Mouse (Mus musculus): ENCODE measurements at regions not wholly inside any gene's neighbourhood (a gene's known extent, or its start where the extent isn't known, plus 50 kb on each side); places are given as distances from the start of the nearest gene placed in this dataset.
A peak's percentile ranks its signal among the peaks of the same experiment; 100 is the strongest.

DNA sequence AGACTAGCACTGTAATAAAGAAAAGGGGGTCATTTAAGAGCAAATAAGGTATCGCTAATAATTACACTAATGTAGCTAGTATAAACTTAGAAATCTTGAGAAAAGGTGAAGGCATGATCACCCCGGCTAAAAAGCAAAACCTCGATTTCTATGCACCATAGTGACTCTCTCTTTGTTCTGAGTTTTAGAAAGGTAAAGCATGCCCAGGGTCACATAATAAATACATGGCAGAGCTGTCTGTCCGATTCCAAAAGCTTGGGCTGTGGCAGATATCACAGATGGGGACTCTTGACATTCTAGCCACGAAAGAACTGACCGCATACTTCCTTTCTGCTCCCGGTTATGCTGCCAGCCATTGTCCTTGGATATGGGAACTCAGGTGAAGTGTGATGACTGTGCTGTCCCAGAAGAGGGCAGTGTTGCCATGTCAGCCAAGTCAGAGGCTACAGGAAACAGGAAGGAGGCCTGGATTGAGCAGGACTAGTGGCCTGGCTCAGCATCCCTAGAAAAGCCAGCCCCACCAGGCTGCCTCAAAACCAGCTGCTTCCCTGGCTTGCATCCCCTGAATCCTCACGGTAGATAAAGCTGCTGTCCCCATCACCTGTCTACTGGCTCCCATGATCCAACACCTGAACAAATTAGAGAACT, 119.0 kb upstream of the Astn2 start:
- Histone ChIP-seq H3K4me3 (ENCODE audit: insufficient read depth in 1 of 2, low read depth in 1 of 2, low read length in 2 of 2, poor library complexity in 1 of 2, severe bottlenecking in 1 of 2) (no peak overlapping the region), H3K27ac (ENCODE audit: insufficient read depth, low read depth, low read length, poor library complexity, severe bottlenecking) (no peak overlapping the region), H3K9me3 (ENCODE audit: control insufficient read depth, insufficient read depth, low read depth, low read length) (no peaks in the 10 kb centered on the region), H3K4me1 (ENCODE audit: control insufficient read depth in 2 of 2, insufficient read depth in 2 of 2, low read length in 2 of 2, poor library complexity in 1 of 2) (no peaks in the 10 kb centered on the region), H3K9ac (ENCODE audit: insufficient read depth, low read depth, low read length, poor library complexity, severe bottlenecking) (no peak overlapping the region), H3K36me3 (ENCODE audit: control insufficient read depth, insufficient read depth, low read length, poor library complexity, severe bottlenecking) (no peaks in the 10 kb centered on the region)
- in situ Hi-C loops (cut with MboI; ENCODE audit: low sequenced_read_pairs in 2 of 2, unreplicated experiment in 2 of 2) = no loop called here
- no peak for TF ChIP-seq MAFK (IDR thresholded peaks at IDR 0.05; ENCODE audit: insufficient read depth, low read depth, low read length)
- TF ChIP-seq ZC3H11A (IDR thresholded peaks at IDR 0.05; ENCODE audit: borderline replicate concordance, low read depth, low read length) = peak; percentile 92
- no peak for TF ChIP-seq CHD2 (IDR thresholded peaks at IDR 0.05; ENCODE audit: low read depth, low read length)
- no peak for TF ChIP-seq HCFC1 (IDR thresholded peaks at IDR 0.05; ENCODE audit: borderline replicate concordance, insufficient read depth, low read length)
- TF ChIP-seq ZNF384 (IDR thresholded peaks at IDR 0.05; ENCODE audit: low read depth, low read length) = no peak
- peak; percentile 53 for DNase-seq (ENCODE audit: low read depth, low spot score)

DNA sequence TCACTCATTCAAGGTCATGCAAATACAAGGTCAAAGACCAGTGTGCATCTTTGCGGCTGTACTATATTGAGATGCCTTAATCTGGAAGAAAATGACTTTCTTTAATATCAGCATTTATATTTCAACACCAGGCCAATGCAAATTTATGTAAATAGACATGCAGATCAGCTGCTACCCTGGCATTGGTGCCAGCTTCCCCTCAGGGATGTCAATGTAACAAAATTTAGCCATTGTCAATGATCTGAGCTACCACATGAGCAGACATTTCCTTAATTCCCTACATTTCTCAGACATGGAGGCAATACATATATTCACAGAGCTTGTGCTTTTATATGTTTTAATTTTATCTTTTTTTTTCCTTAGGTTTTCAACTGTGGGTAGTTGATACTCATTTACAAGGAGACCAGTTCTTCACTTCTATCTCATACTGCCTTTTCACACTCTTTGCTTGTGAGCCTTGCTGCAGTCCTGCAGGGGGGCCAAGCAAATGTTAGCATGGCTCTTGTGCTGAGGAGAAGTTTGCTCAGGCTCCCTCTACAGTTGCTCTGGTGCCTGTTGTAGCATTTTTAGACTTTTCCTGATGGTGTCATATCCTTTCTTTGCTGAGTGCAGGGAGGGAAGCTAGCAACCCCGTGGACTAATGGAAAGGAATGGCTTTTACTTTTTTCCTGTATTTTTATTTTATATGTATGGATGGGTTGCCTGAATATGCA, 117.8 kb upstream of the Astn2 start:
- H3K36me3 ChIP-seq (ENCODE audit: control insufficient read depth, insufficient read depth, low read length, poor library complexity, severe bottlenecking) = no peaks in the 10 kb centered on the region
- no peaks in the 10 kb centered on the region for H3K4me1 ChIP-seq (ENCODE audit: control insufficient read depth in 2 of 2, insufficient read depth in 2 of 2, low read length in 2 of 2, poor library complexity in 1 of 2)
- TF ChIP-seq ZNF384 (IDR thresholded peaks at IDR 0.05; ENCODE audit: low read depth, low read length) (no peak), ZC3H11A (IDR thresholded peaks at IDR 0.05; ENCODE audit: borderline replicate concordance, low read depth, low read length) (no peak), CHD2 (IDR thresholded peaks at IDR 0.05; ENCODE audit: low read depth, low read length) (no peak), HCFC1 (IDR thresholded peaks at IDR 0.05; ENCODE audit: borderline replicate concordance, insufficient read depth, low read length) (no peak)
- no peak overlapping the region for H3K4me3 ChIP-seq (ENCODE audit: insufficient read depth in 1 of 2, low read depth in 1 of 2, low read length in 2 of 2, poor library complexity in 1 of 2, severe bottlenecking in 1 of 2)
- DNase-seq (ENCODE audit: low read depth, low spot score) = no peak
- no peaks in the 10 kb centered on the region for H3K9me3 ChIP-seq (ENCODE audit: control insufficient read depth, insufficient read depth, low read depth, low read length)
- in situ Hi-C loops (cut with MboI; ENCODE audit: low sequenced_read_pairs in 2 of 2, unreplicated experiment in 2 of 2) = no loop called here
- H3K9ac ChIP-seq (ENCODE audit: insufficient read depth, low read depth, low read length, poor library complexity, severe bottlenecking) = no peak overlapping the region
- H3K27ac ChIP-seq (ENCODE audit: insufficient read depth, low read depth, low read length, poor library complexity, severe bottlenecking) = no peak overlapping the region

DNA sequence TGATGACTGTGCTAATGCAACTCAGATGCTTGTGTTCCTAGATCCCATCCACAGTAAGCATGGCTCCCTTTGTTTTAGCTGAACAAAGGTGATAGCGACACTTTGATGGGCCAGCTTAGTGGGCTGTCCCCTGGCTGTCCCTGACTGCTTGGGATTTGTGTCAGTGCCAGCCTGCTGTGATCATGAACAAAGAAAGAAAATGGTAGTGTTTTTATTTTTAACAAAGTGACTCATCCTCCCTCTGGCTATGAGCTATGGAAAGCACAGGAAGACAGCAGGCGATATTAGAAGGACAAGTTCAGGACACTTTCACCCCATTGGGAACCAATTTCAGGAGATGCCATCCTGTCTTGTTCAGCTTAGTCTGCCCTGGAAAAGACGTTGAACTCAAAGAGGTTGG, 116.4 kb upstream of the Astn2 start:
- Histone ChIP-seq H3K9ac (ENCODE audit: insufficient read depth, low read depth, low read length, poor library complexity, severe bottlenecking) (no peak overlapping the region), H3K4me1 (ENCODE audit: control insufficient read depth in 2 of 2, insufficient read depth in 2 of 2, low read length in 2 of 2, poor library complexity in 1 of 2) (no peaks in the 10 kb centered on the region), H3K36me3 (ENCODE audit: control insufficient read depth, insufficient read depth, low read length, poor library complexity, severe bottlenecking) (no peaks in the 10 kb centered on the region), H3K27ac (ENCODE audit: insufficient read depth, low read depth, low read length, poor library complexity, severe bottlenecking) (no peak overlapping the region), H3K4me3 (ENCODE audit: insufficient read depth in 1 of 2, low read depth in 1 of 2, low read length in 2 of 2, poor library complexity in 1 of 2, severe bottlenecking in 1 of 2) (no peak overlapping the region), H3K9me3 (ENCODE audit: control insufficient read depth, insufficient read depth, low read depth, low read length) (no peaks in the 10 kb centered on the region)
- TF ChIP-seq HCFC1 (IDR thresholded peaks at IDR 0.05; ENCODE audit: borderline replicate concordance, insufficient read depth, low read length) = no peak
- in situ Hi-C loops (cut with MboI; ENCODE audit: low sequenced_read_pairs in 2 of 2, unreplicated experiment in 2 of 2) = no loop called here
- DNase-seq (ENCODE audit: low read depth, low spot score) = no peak

DNA sequence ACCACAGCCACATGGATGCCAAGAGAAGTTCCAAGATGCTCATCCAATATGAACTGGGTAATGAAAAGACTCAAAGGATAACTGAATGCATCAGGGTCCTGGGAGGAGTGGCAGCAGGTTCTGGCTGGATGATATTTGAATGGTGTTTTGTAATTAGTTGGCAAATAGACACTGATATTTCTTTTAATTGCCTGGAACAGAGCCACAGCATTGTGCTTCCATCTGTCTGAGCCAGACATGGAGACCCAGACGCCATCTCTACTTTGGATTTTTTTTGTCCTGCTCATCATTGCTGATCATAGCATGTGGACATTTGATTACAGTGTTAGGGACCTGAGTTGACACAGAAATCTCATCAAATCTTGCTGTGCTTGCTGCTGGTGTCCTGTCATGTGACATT, 111.4 kb upstream of the Astn2 start:
- in situ Hi-C loops (cut with MboI; ENCODE audit: low sequenced_read_pairs in 2 of 2, unreplicated experiment in 2 of 2) = no loop called here
- no peak overlapping the region for H3K4me3 ChIP-seq (ENCODE audit: insufficient read depth in 1 of 2, low read depth in 1 of 2, low read length in 2 of 2, poor library complexity in 1 of 2, severe bottlenecking in 1 of 2)
- DNase-seq (ENCODE audit: low read depth, low spot score) = no peak
- H3K9me3 ChIP-seq (ENCODE audit: control insufficient read depth, insufficient read depth, low read depth, low read length) = no peaks in the 10 kb centered on the region
- no peak overlapping the region for H3K9ac ChIP-seq (ENCODE audit: insufficient read depth, low read depth, low read length, poor library complexity, severe bottlenecking)
- H3K4me1 ChIP-seq (ENCODE audit: control insufficient read depth in 2 of 2, insufficient read depth in 2 of 2, low read length in 2 of 2, poor library complexity in 1 of 2) = no peaks in the 10 kb centered on the region
- H3K27ac ChIP-seq (ENCODE audit: insufficient read depth, low read depth, low read length, poor library complexity, severe bottlenecking) = no peak overlapping the region
- TF ChIP-seq ZC3H11A (IDR thresholded peaks at IDR 0.05; ENCODE audit: borderline replicate concordance, low read depth, low read length) (no peak), HCFC1 (IDR thresholded peaks at IDR 0.05; ENCODE audit: borderline replicate concordance, insufficient read depth, low read length) (no peak), ZNF384 (IDR thresholded peaks at IDR 0.05; ENCODE audit: low read depth, low read length) (no peak), MAFK (IDR thresholded peaks at IDR 0.05; ENCODE audit: insufficient read depth, low read depth, low read length) (no peak), CHD2 (IDR thresholded peaks at IDR 0.05; ENCODE audit: low read depth, low read length) (no peak)
- H3K36me3 ChIP-seq (ENCODE audit: control insufficient read depth, insufficient read depth, low read length, poor library complexity, severe bottlenecking) = no peaks in the 10 kb centered on the region

Measured in ES-E14 (cell line).